Mouse (Mus musculus): ENCODE data around the gene Ogn. TPM values are rescaled to one million over a fixed set of nuclear protein-coding genes. Genes with fewer than 3 reads are reported as not detected.

Gene Ogn
- polyA plus RNA-seq (2012; rRNA removed) (100 and 135 TPM in 2 replicates), polyA plus RNA-seq (2014; fragmentation: Nextera tagmentation; extraction: Ambion mirVana) (275 and 276 TPM in 2 replicates)

DNA sequence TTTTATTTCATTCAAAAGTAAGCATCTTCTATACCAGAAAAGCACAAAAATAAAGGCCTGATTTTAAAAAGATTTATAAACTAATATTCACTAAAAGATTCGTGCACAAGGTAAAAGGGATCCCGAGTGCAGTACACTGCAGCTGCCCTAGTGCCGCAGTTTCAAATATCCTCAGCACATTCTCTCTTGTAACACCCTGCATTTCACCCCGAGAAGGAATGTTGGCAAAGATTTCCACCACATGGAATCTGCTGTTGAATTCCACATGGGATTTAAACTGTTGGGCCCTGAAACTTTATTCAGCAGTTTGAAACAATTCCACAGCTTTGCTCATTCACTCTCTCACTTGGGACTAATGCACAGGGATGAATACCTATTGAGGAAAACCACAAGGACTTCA is at the start of gene Ogn:
Gene Ogn (plus strand): TSS at position 333 of the 400 bp plus-strand sequence.
- WGBS, result 13% methylated on average over 4 of the region's 4 CpGs
- H3K4me3 ChIP-seq (replicated peaks; ENCODE audit: low read length), result peak within 1 kb of the TSS; percentile 40
- peak within 1 kb of the TSS; percentile 85 for H3K27ac ChIP-seq (replicated peaks; ENCODE audit: low read depth, low read length)

DNA sequence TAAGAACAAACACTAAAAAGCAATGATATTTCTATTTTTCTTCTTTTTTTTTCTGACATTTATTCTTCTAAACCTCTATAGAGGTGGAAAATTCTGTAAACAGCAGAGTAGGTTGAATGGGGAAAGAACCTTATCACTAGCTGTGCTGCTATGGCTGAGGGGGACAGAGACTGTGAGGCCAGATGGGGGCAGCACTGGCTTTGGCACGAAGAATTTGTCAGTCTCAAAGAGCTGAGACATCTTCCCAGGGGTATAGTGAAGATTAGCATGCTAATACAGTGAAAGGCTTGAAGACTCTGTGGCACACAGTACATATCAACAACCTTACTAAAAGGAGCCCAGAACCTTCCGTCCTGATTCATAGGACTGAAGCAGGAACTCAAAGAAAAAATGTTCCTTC is 48.7 kb upstream of the Ogn start:
- no peak for TF ChIP-seq POLR2A (IDR thresholded peaks at IDR 0.05; ENCODE audit: borderline replicate concordance, extremely low read depth, insufficient read depth, insufficient read length)
- H3K4me2 ChIP-seq (replicated peaks; ENCODE audit: low read depth, low read length, severe bottlenecking), result no peak overlapping the region
- H3K4me3 ChIP-seq (replicated peaks; ENCODE audit: low read length), result no peak overlapping the region
- H3K9me3 ChIP-seq (ENCODE audit: control insufficient read depth, low read length), result no peaks in the 10 kb centered on the region
- H3K36me3 ChIP-seq (ENCODE audit: control insufficient read depth, insufficient read depth, low read length), result no peaks in the 10 kb centered on the region
- no peak overlapping the region for H3K27ac ChIP-seq (replicated peaks; ENCODE audit: low read depth, low read length)
- H3K4me1 ChIP-seq (ENCODE audit: control insufficient read depth, insufficient read depth, low read length), result no peaks in the 10 kb centered on the region
- ATAC-seq (ENCODE audit: low FRiP score, low read depth) (no peak), DNase-seq (ENCODE audit: low spot score) (no peak)
- WGBS, result 45% methylated on average over 2 of the region's 2 CpGs
- H3K27me3 ChIP-seq (ENCODE audit: control insufficient read depth, insufficient read depth, low read length), result no peaks in the 10 kb centered on the region
- H3K9ac ChIP-seq (ENCODE audit: low read depth, low read length, severe bottlenecking), result no peak overlapping the region

More for the DNA sequence above, at the start of gene Ogn:
- no peak within 1 kb of the TSS for H3K9ac ChIP-seq (ENCODE audit: low read depth, low read length, severe bottlenecking)
- no peaks in the 10 kb centered on the region; the same call in 1 of the 2 replicates for H3K4me1 ChIP-seq (ENCODE audit: control insufficient read depth, insufficient read depth, low read length)
- ATAC-seq (ENCODE audit: low FRiP score, low read depth) (peak; percentile 87), DNase-seq (ENCODE audit: low spot score) (peak; percentile 92)
- H3K36me3 ChIP-seq (ENCODE audit: control insufficient read depth, insufficient read depth, low read length), result peaks cover 3% of the 10 kb centered on the region; the same call in 1 of the 2 replicates
- peak within 1 kb of the TSS; percentile 47 for H3K4me2 ChIP-seq (replicated peaks; ENCODE audit: low read depth, low read length, severe bottlenecking)
- H3K9me3 ChIP-seq (ENCODE audit: control insufficient read depth, low read length), result no peaks in the 10 kb centered on the region
- no peaks in the 10 kb centered on the region for H3K27me3 ChIP-seq (ENCODE audit: control insufficient read depth, insufficient read depth, low read length)
- no peak for TF ChIP-seq POLR2A (IDR thresholded peaks at IDR 0.05; ENCODE audit: borderline replicate concordance, extremely low read depth, insufficient read depth, insufficient read length)

DNA sequence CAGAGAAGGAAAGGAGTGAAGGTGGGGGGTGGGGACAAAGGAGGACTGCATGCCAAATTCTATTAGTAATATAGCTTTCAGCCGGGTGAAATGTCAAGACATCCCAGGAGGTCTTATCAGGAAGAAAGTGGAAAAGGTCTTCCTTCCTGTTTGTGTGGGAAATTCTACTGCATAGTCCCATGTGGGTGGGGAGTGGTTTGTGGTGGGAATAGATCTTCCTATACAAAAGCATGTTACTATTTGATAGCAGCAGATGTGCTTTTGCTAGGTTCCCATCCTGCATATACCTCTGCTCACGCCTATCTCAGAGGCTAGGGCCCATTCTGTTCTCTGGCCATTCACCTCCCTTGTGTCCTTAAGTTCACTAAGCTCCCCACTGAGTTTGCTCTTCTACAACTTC is 47.0 kb upstream of the Ogn start:
- Histone ChIP-seq H3K9me3 (ENCODE audit: control insufficient read depth, low read length) (no peaks in the 10 kb centered on the region), H3K9ac (ENCODE audit: low read depth, low read length, severe bottlenecking) (no peak overlapping the region), H3K27me3 (ENCODE audit: control insufficient read depth, insufficient read depth, low read length) (no peaks in the 10 kb centered on the region), H3K4me2 (replicated peaks; ENCODE audit: low read depth, low read length, severe bottlenecking) (no peak overlapping the region), H3K27ac (replicated peaks; ENCODE audit: low read depth, low read length) (no peak overlapping the region), H3K4me3 (replicated peaks; ENCODE audit: low read length) (no peak overlapping the region), H3K36me3 (ENCODE audit: control insufficient read depth, insufficient read depth, low read length) (no peaks in the 10 kb centered on the region), H3K4me1 (ENCODE audit: control insufficient read depth, insufficient read depth, low read length) (no peaks in the 10 kb centered on the region)
- no peak for DNase-seq (ENCODE audit: low spot score)
- no peak for ATAC-seq (ENCODE audit: low FRiP score, low read depth)
- 62% methylated on average over 2 of the region's 2 CpGs for WGBS
- TF ChIP-seq POLR2A (IDR thresholded peaks at IDR 0.05; ENCODE audit: borderline replicate concordance, extremely low read depth, insufficient read depth, insufficient read length), result no peak

DNA sequence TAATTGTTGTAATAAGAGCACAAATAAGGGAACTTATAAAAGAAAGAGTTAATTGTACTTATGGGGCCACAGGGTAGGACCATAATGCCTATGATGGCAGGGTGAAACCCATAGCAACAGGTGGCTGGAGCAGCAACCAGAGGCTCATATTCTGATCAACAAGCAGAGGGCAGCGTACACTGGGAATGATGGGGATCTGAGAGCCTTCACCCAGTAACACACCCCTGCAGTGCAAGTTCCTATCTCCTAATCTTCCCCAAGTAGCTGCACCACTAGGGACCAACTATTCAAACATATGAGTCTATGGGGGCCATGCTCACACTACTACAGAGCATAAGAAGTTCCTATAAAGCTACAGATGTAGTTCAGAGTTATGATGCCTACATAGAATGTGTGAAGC is 43.5 kb upstream of the Ogn start:
- Histone ChIP-seq H3K4me2 (replicated peaks; ENCODE audit: low read depth, low read length, severe bottlenecking) (no peak overlapping the region), H3K4me1 (ENCODE audit: control insufficient read depth, insufficient read depth, low read length) (no peaks in the 10 kb centered on the region), H3K9ac (ENCODE audit: low read depth, low read length, severe bottlenecking) (no peak overlapping the region), H3K36me3 (ENCODE audit: control insufficient read depth, insufficient read depth, low read length) (no peaks in the 10 kb centered on the region), H3K27ac (replicated peaks; ENCODE audit: low read depth, low read length) (no peak overlapping the region), H3K4me3 (replicated peaks; ENCODE audit: low read length) (no peak overlapping the region), H3K27me3 (ENCODE audit: control insufficient read depth, insufficient read depth, low read length) (no peaks in the 10 kb centered on the region), H3K9me3 (ENCODE audit: control insufficient read depth, low read length) (no peaks in the 10 kb centered on the region)
- DNase-seq (ENCODE audit: low spot score), result no peak
- no peak for ATAC-seq (ENCODE audit: low FRiP score, low read depth)
- TF ChIP-seq POLR2A (IDR thresholded peaks at IDR 0.05; ENCODE audit: borderline replicate concordance, extremely low read depth, insufficient read depth, insufficient read length), result no peak
- WGBS, result 100% methylated on average over 1 of the region's 1 CpGs

DNA sequence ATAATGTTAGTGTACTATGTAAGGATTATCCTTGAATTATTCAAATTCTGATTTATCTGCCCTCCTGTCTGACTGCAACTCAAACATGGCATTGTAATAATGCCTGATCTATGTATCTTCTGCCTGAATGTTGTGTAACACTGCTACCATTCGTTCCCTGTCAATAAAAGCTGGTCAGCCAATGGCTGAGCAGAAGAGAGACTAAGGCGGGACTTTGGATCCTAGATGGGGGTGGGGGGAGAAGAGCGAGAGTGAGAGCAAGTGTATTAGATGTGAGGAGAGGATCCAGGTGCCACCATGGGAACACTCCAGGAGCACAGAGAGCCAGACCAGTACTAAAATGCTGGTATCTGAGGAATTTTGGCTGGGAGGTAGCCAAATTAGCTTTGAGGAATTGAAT is 37.5 kb upstream of the Ogn start:
- no peak for TF ChIP-seq POLR2A (IDR thresholded peaks at IDR 0.05; ENCODE audit: borderline replicate concordance, extremely low read depth, insufficient read depth, insufficient read length)
- Histone ChIP-seq H3K27me3 (ENCODE audit: control insufficient read depth, insufficient read depth, low read length) (no peaks in the 10 kb centered on the region), H3K4me3 (replicated peaks; ENCODE audit: low read length) (no peak overlapping the region), H3K9me3 (ENCODE audit: control insufficient read depth, low read length) (no peaks in the 10 kb centered on the region), H3K9ac (ENCODE audit: low read depth, low read length, severe bottlenecking) (no peak overlapping the region), H3K4me1 (ENCODE audit: control insufficient read depth, insufficient read depth, low read length) (no peaks in the 10 kb centered on the region), H3K36me3 (ENCODE audit: control insufficient read depth, insufficient read depth, low read length) (no peaks in the 10 kb centered on the region), H3K27ac (replicated peaks; ENCODE audit: low read depth, low read length) (no peak overlapping the region), H3K4me2 (replicated peaks; ENCODE audit: low read depth, low read length, severe bottlenecking) (no peak overlapping the region)
- WGBS, result 73% methylated on average over 3 of the region's 3 CpGs
- DNase-seq (ENCODE audit: low spot score) (no peak), ATAC-seq (ENCODE audit: low FRiP score, low read depth) (no peak)

DNA sequence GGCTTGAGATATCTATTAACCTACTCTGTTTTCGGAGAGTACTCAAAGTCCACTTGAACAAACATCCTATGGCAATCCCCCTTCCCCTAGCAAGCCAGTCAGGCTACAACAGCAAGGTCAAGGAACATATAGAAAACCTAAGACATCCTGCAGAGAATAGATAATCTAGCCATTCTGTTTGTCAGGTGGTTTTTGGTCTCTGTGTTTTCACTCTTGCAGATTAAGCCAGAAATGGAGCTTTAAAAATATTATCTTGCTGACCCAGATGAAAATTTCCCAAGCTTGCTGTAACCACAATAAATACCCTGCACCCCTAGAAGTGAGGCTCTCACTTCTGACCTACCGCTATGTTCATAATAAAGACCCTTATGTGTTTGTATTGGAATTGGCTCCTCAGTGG is 36.4 kb upstream of the Ogn start:
- TF ChIP-seq POLR2A (IDR thresholded peaks at IDR 0.05; ENCODE audit: borderline replicate concordance, extremely low read depth, insufficient read depth, insufficient read length), result no peak
- Histone ChIP-seq H3K9ac (ENCODE audit: low read depth, low read length, severe bottlenecking) (no peak overlapping the region), H3K4me3 (replicated peaks; ENCODE audit: low read length) (no peak overlapping the region), H3K27ac (replicated peaks; ENCODE audit: low read depth, low read length) (0 out of 2 replicates have a peak overlapping the region, but pooled peaks have one; percentile 7), H3K4me2 (replicated peaks; ENCODE audit: low read depth, low read length, severe bottlenecking) (no peak overlapping the region), H3K4me1 (ENCODE audit: control insufficient read depth, insufficient read depth, low read length) (no peaks in the 10 kb centered on the region), H3K9me3 (ENCODE audit: control insufficient read depth, low read length) (no peaks in the 10 kb centered on the region), H3K27me3 (ENCODE audit: control insufficient read depth, insufficient read depth, low read length) (no peaks in the 10 kb centered on the region), H3K36me3 (ENCODE audit: control insufficient read depth, insufficient read depth, low read length) (no peaks in the 10 kb centered on the region)
- 80% methylated on average over 2 of the region's 2 CpGs for WGBS
- no peak for DNase-seq (ENCODE audit: low spot score)
- 0 out of 2 replicates have a peak, but pooled peaks have one; percentile 30 for ATAC-seq (ENCODE audit: low FRiP score, low read depth)
